Mouse (Mus musculus) stomach, embryonic 16.5 days (tissue): ENCODE data around the gene Zdhhc8. TPM values are rescaled to one million over a fixed set of nuclear protein-coding genes. Genes with fewer than 3 reads are reported as not detected.

ENCODE experiments used
- ATAC-seq: fragments of 200-750 bp; cut with Nextera tagmentation; 2 replicates; pipeline ENCODE4 v1.8.0; 2017; ENCODE audit warnings: moderate number of reproducible peaks, moderate TSS enrichment; ENCODE audit not compliant: insufficient read depth, low FRiP score
- H3K27ac ChIP-seq: fragments of 300-500 bp; sonication (generic); 2 replicates; pipeline ENCODE4 v1.5.1; 2014; ENCODE audit warnings: low read length
- H3K27me3 ChIP-seq: fragments of 300-500 bp; sonication (generic); 2 replicates; pipeline ENCODE4 v1.6.1; 2014; ENCODE audit warnings: low read length, control low read depth, mixed read lengths; ENCODE audit not compliant: control insufficient read depth, insufficient read depth
- H3K36me3 ChIP-seq: fragments of 300-500 bp; sonication (generic); 2 replicates; pipeline ENCODE4 v1.6.1; 2014; ENCODE audit warnings: low read length; ENCODE audit not compliant: control insufficient read depth, insufficient read depth
- H3K4me1 ChIP-seq: fragments of 300-500 bp; sonication (generic); 2 replicates; pipeline ENCODE4 v1.6.1; 2014; ENCODE audit warnings: low read length, control low read depth, mixed read lengths; ENCODE audit not compliant: control insufficient read depth, insufficient read depth
- H3K4me2 ChIP-seq: fragments of 300-500 bp; sonication (generic); 2 replicates; pipeline ENCODE4 v1.6.1; 2014; ENCODE audit warnings: low read depth, low read length, mixed read lengths
- H3K4me3 ChIP-seq: fragments of 300-500 bp; sonication (generic); replicated peaks from 2 replicates; pipeline ENCODE4 v1.5.1; 2014; ENCODE audit warnings: mild to moderate bottlenecking, low read length
- H3K9ac ChIP-seq: fragments of 300-500 bp; sonication (generic); 2 replicates; pipeline ENCODE4 v1.6.1; 2014; ENCODE audit warnings: low read length
- H3K9me3 ChIP-seq: fragments of 300-500 bp; sonication (generic); replicated peaks from 2 replicates; pipeline ENCODE4 v1.6.1; 2016; ENCODE audit warnings: low read length, control low read depth; ENCODE audit not compliant: control insufficient read depth
- WGBS: fragments of 180-500 bp; shearing (Covaris S2); extraction: QIAGEN DNeasy Blood & Tissue Kit; methylation state at CpG from one replicate; pipeline ENCODE4 v1.1.7; 2014; 5-methylcytosine and 5-hydroxymethylcytosine counted together
- polyA plus RNA-seq: library from polyadenylated mRNA; unstranded; fragments of >200 nt; fragmentation: Nextera tagmentation; extraction: Ambion mirVana; gene quantifications from 2 replicates; pipeline ENCODE4 v1.2.1, GENCODE M21; 2015

Zdhhc8 gene
- polyA plus RNA-seq, 1 experiment from 2014 or later: 6.9 TPM

DNA sequence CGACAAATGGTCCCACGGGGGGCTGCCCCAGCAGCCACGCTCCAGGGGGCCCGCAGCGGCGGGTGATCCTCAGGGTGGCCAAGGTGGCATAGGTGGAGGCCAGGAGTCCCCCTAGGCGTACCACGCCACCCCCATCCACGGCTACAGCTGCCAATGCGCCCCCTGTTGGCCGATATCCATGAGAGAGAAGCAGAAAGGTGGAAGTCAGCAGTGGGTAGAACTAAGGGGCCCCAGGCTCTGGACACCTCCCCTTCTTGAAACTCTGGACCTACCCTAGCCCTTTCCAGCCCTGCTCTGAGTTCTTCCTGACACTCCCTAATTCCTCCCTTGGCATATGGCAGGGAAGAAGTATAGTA is 13.4 kb downstream of the Zdhhc8 start:
- Histone ChIP-seq H3K4me1 (peaks cover 9% of the 10 kb centered on the region), H3K4me2 (no peak overlapping the region), H3K27me3 (no peaks in the 10 kb centered on the region), H3K4me3 (no peak overlapping the region), H3K36me3 (peaks cover 11% of the 10 kb centered on the region; the same call in 1 of the 2 replicates), H3K9me3 (no peaks in the 10 kb centered on the region), H3K27ac (no peak overlapping the region), H3K9ac (no peak overlapping the region)
- no peak for ATAC-seq
- 75% methylated on average over 11 of the region's 11 CpGs for WGBS

DNA sequence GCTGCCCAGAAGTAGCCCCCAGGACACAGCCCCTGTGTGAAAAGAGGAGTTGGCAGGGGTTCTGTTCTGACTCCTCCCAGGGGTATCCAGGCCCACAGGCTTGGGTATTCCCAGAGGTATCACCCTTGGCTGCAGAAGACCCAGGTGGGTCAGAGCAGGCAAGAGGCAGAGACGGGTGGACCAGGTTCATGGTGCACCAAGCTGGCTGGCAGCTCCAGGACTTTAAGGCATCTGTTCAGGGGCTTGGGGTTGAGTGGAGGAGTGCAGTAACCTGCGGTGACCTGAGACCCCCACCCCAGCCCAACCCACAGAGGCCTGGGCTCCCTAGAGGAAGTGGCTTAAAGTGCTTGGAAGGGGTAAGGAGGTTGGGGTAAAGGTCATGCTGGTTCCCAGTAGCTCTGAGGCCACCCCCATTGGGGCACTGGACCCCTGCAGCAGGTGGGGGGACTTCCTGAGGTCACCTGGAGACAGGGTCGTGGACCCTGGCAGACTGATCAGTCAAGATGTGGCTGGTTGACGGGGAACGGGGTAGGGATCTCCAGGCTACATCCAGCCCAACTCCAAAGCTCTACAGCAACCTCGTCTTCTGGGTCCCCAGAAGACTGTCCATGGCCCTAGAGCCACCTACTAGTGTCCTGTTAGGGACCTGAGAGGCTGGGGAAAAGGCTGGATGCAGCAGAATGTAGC is 13.9 kb downstream of the Zdhhc8 start:
- Histone ChIP-seq H3K9me3 (no peaks in the 10 kb centered on the region), H3K27me3 (no peaks in the 10 kb centered on the region), H3K4me3 (no peak overlapping the region), H3K4me1 (peaks cover 9% of the 10 kb centered on the region), H3K36me3 (peaks cover 8% of the 10 kb centered on the region; the same call in 1 of the 2 replicates), H3K4me2 (no peak overlapping the region), H3K9ac (no peak overlapping the region), H3K27ac (no peak overlapping the region)
- 85% methylated on average over 6 of the region's 6 CpGs for WGBS
- no peak for ATAC-seq

DNA sequence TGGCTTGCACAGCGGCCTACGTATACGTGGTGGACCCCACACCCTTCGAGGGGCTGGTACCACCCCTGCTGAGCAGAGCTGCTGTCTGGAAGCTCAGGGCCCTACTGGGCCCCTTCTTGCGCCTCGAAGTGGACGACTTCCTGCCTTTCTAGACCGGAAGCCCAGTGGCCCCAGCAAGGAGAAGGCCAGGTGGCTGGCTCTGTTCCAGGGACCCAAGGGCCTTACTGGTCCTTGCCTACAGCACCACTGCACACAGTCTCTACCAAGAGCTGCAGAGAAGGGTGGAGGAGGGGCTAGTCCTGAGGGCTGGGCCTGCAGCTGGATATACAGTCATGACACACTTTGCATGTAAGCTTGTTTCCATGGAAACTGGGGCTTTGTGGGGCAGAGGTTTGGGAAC is 14.9 kb downstream of the Zdhhc8 start:
- 36% methylated on average over 8 of the region's 8 CpGs for WGBS
- peak; percentile 75 for ATAC-seq
- Histone ChIP-seq H3K9ac (peak overlapping the region; percentile 3; the same call in 1 of the 2 replicates), H3K9me3 (no peaks in the 10 kb centered on the region), H3K36me3 (peaks cover 8% of the 10 kb centered on the region; the same call in 1 of the 2 replicates), H3K27ac (peak overlapping the region; percentile 30; the same call in 1 of the 2 replicates), H3K4me2 (no peak overlapping the region), H3K4me1 (peaks cover 9% of the 10 kb centered on the region), H3K27me3 (no peaks in the 10 kb centered on the region), H3K4me3 (no peak overlapping the region)

DNA sequence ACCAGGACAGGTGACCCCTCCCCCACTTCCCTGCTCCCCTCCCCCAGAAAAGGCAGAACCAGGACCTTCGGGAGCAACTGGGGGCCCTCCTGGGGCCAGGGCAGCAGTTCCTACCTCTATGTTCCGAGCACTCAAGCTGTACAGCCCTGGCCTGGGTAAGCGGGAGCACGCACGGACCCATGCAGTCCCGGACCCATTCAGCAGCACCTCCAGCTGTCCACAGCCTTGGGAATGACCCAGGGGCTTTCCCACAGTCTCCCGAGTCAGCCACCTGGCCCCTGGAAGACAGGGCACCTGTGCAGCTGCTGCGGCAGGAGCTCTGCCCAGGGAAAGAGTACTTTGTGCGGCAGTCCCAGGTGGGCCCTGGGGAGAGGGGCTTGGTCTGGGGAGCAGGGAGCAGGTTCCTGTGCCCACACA is 16.3 kb downstream of the Zdhhc8 start:
- H3K4me1 ChIP-seq: peaks cover 9% of the 10 kb centered on the region
- no peak for ATAC-seq
- H3K4me2 ChIP-seq: no peak overlapping the region
- H3K27ac ChIP-seq: no peak overlapping the region
- H3K4me3 ChIP-seq: no peak overlapping the region
- no peaks in the 10 kb centered on the region for H3K27me3 ChIP-seq
- no peaks in the 10 kb centered on the region for H3K36me3 ChIP-seq
- no peak overlapping the region for H3K9ac ChIP-seq
- 70% methylated on average over 9 of the region's 9 CpGs for WGBS
- H3K9me3 ChIP-seq: no peaks in the 10 kb centered on the region

DNA sequence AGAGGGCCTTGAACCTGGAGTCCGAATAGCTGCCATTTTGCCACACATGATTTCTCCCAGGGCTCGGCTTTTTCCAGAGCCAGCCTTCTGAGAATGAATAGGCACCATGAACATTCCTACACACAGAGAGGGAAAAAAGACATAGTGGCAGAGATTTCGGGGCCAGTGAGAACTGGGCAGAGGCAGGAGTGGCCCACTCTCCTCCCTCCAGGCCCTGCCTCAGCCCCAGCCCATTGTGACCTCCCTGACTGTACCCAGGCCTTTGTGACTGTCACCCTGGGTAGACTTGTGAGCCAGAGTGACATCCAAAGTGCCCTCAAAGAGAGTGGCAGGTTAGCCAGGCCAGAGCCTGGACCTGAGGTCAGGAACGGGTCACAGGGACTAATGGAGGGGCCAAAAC is 17.4 kb downstream of the Zdhhc8 start, which contains the start of gene Ccdc188:
TSS of gene Ccdc188 (plus strand) at position 301 of the 400 bp plus-strand sequence.
- H3K9ac ChIP-seq: no peak within 1 kb of the TSS
- no peak for ATAC-seq
- no peak within 1 kb of the TSS for H3K4me2 ChIP-seq
- H3K27me3 ChIP-seq: no peaks in the 10 kb centered on the region
- peaks cover 9% of the 10 kb centered on the region for H3K4me1 ChIP-seq
- H3K36me3 ChIP-seq: no peaks in the 10 kb centered on the region
- H3K4me3 ChIP-seq: no peak within 1 kb of the TSS
- WGBS: 89% methylated on average over 4 of the region's 4 CpGs
- H3K27ac ChIP-seq: no peak within 1 kb of the TSS
- H3K9me3 ChIP-seq: no peaks in the 10 kb centered on the region

DNA sequence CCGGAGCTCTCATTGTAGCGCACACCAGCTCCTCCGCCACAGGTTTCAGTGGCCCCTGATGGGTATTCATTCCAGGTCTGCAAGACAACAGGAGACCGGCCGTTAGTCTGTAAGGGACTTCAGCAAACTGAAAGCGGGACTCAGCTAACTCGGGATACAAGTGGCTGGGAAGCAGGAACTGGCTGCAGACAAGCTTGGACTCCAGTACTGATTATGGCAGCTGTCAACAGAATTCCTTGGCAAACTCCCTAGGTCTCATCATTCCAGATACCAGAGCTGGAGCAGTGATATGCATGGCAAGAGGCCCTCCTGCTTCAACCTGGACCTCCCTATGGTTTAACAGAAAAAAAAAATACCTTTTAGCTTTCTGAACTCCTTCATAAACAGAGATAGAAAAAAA is 20.1 kb downstream of the Zdhhc8 start:
- H3K4me1 ChIP-seq: peaks cover 3% of the 10 kb centered on the region
- H3K4me2 ChIP-seq: no peak overlapping the region
- 0 out of 2 replicates have a peak overlapping the region, but pooled peaks have one; percentile 2 for H3K9ac ChIP-seq
- no peaks in the 10 kb centered on the region for H3K36me3 ChIP-seq
- no peak overlapping the region for H3K4me3 ChIP-seq
- no peaks in the 10 kb centered on the region for H3K27me3 ChIP-seq
- H3K27ac ChIP-seq: no peak overlapping the region
- ATAC-seq: no peak
- WGBS: 75% methylated on average over 7 of the region's 7 CpGs
- no peaks in the 10 kb centered on the region for H3K9me3 ChIP-seq

DNA sequence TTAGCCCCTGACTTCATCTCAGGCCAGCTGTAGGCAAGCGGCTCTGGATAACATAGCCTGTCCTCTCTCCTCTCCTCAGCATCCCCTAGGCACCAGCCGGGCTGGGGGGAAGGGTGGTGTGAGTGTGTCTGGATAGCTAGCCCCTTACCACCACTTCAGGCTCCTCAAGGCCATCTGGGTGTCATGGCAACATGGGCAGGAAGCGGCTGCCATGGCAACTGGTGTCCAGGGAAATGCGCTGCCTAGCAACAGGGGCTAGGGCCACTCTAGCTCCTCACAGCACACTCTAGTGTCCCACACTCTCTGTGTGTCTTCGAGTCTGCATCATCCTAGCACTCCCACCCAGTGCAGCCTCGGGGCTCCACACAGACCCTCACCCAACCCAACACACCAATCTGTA is 21.2 kb downstream of the Zdhhc8 start:
- 47% methylated on average over 6 of the region's 6 CpGs for WGBS
- H3K36me3 ChIP-seq: no peaks in the 10 kb centered on the region
- no peak overlapping the region for H3K9ac ChIP-seq
- no peaks in the 10 kb centered on the region for H3K27me3 ChIP-seq
- no peaks in the 10 kb centered on the region for H3K4me1 ChIP-seq
- no peak overlapping the region for H3K4me2 ChIP-seq
- H3K4me3 ChIP-seq: no peak overlapping the region
- H3K27ac ChIP-seq: no peak overlapping the region
- H3K9me3 ChIP-seq: no peaks in the 10 kb centered on the region
- no peak for ATAC-seq

DNA sequence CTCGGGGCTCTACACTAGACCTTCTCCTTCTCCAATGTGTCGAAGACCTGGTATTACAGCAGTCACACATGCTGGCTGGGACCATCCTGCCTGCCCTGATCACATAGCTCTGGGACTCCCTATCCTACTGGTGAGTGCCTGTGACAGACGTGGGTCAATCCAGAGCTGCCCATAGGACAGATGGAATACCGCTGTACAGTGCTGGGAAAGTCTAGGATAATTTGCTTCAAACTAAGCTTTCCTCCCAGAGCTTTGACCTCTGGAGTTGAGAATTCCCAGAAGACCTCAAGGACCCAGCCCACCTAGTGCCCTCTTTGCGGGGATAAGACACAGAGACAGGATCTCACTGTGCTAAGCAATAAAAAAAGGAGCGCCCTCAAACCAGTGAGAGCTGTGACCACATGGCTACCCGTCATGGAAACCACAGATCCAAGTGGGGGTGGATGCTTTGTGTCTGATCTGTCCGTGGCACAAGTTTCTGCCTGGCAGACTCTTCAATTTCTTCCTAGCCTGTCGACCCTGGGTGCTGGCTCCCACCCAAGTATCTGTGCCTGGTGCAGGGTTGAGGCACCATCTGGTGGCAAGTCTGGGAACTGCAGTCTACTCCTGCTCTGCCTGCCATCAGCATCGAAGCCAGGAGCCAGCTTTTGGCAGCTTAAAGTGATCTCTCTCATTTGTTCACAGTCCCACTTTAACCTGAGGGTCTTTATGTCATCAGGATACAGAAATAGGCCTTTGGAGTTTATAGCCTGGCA is 23.3 kb downstream of the Zdhhc8 start:
- WGBS: 45% methylated on average over 10 of the region's 10 CpGs
- ATAC-seq: peak; percentile 42; the same call in 1 of the 2 replicates
- Histone ChIP-seq H3K27me3 (no peaks in the 10 kb centered on the region), H3K9me3 (no peaks in the 10 kb centered on the region), H3K36me3 (no peaks in the 10 kb centered on the region), H3K4me3 (no peak overlapping the region), H3K4me1 (no peaks in the 10 kb centered on the region), H3K9ac (0 out of 2 replicates have a peak overlapping the region, but pooled peaks have one; percentile 13), H3K4me2 (no peak overlapping the region), H3K27ac (no peak overlapping the region)

DNA sequence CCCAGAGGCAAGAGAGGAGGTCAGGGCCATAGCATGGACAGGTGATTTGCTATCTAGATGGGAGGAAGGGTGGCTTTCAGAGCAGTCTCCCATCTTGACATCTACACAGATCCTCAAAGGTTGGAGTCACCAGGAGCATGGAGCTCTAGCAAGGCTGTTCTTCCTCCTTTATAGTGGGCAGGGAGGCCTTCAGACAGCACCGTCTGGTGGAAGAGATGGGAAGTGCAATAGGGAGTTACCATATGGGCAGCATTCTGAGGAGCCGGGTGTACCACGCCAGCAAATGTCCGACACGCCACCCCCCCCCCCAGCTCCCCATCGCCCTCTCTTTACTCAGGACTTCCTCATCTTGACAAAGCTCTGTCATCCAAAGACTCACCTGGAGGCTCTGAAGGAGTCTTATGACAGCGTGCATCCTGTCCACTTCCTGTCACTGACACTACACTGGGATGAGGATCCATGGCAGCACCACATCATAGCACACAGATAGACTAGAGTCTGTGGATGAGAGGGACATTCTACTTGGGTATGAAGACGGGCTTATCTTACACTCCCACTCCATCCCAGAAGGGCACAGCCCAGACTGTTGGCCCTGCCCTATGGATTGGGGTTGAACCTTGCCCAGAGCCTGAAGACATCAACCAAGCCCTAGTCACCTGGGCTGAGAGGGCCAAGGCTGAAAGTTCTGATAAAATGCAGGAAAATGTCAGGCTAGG is 24.1 kb downstream of the Zdhhc8 start:
- H3K4me3 ChIP-seq: no peak overlapping the region
- H3K27ac ChIP-seq: no peak overlapping the region
- no peaks in the 10 kb centered on the region for H3K27me3 ChIP-seq
- ATAC-seq: no peak
- H3K4me1 ChIP-seq: no peaks in the 10 kb centered on the region
- 24% methylated on average over 8 of the region's 8 CpGs for WGBS
- no peaks in the 10 kb centered on the region for H3K36me3 ChIP-seq
- H3K4me2 ChIP-seq: no peak overlapping the region
- no peaks in the 10 kb centered on the region for H3K9me3 ChIP-seq
- H3K9ac ChIP-seq: no peak overlapping the region
